Mouse (Mus musculus) stomach, postnatal 0 days (tissue): ENCODE measurements around the gene Iqcg.

Source experiments
- CTCF ChIP-seq: IDR thresholded peaks from 2 replicates; pipeline ENCODE4 v1.5.1; 2016; ENCODE audit warnings: antibody characterized with exemption, low read depth, mild to moderate bottlenecking, moderate library complexity
- EP300 ChIP-seq: optimal IDR thresholded peaks from 2 replicates; pipeline ENCODE3; 2016; ENCODE audit warnings: antibody characterized with exemption

GRCm38 (mm10) chr16:33053141-33053540 is 2.9 kb downstream of the Iqcg start:
- TF ChIP-seq CTCF (no peak), EP300 (no peak)
